Mouse (Mus musculus) cortical plate, adult 2 months (tissue): ENCODE measurements at regions not wholly inside any gene's neighbourhood (a gene's known extent, or its start where the extent isn't known, plus 50 kb on each side); places are given as distances from the start of the nearest gene placed in this dataset.

Source experiments
- H3K27ac ChIP-seq: fragments of 200-500 bp; 2 replicates; pipeline ENCODE4 v1.5.1; 2012; ENCODE audit warnings: low read length, control low read depth, inconsistent platforms; ENCODE audit not compliant: insufficient read depth
- H3K4me1 ChIP-seq: fragments of 200-500 bp; 2 replicates; pipeline ENCODE4 v1.6.1; 2011; ENCODE audit warnings: low read length; ENCODE audit not compliant: control insufficient read depth, insufficient read depth
- H3K4me3 ChIP-seq: fragments of 200-500 bp; 2 replicates; pipeline ENCODE4 v1.5.1; 2011; ENCODE audit warnings: mild to moderate bottlenecking, low read length, control low read depth; ENCODE audit not compliant: insufficient read depth
- CTCF ChIP-seq: fragments of 200-500 bp; IDR thresholded peaks from 2 replicates; pipeline ENCODE4 v1.5.1; 2011; ENCODE audit warnings: mild to moderate bottlenecking, control low read depth, low read length; ENCODE audit not compliant: insufficient read depth; ENCODE audit errors: extremely low read depth
- POLR2A ChIP-seq: fragments of 200-500 bp; IDR thresholded peaks from 2 replicates; pipeline ENCODE4 v1.6.1; 2011; ENCODE audit warnings: mild to moderate bottlenecking, low read length, control low read depth; ENCODE audit not compliant: insufficient read depth; ENCODE audit errors: extremely low read depth

DNA sequence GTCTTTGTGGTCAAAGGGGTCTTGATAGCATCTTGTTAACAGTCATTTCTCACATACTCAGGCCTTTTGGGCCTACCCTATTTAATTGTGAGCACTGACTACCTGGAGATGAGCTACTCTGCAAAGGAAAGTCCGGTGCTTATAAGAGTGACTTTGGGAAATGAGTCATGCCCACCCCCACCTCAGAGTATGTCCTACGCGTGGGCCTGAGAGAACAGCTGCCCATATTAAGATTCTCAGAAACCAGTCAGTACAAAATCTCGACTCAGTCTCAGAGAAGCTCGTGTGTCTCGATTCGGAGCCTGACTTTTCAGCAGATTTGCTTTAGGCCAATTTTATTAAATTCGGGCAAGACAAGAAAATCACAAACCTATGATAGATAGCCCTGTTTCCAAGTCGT lies 301.1 kb downstream of the Xpnpep1 start:
- Histone ChIP-seq H3K27ac (no peak overlapping the region), H3K4me3 (no peak overlapping the region), H3K4me1 (no peaks in the 10 kb centered on the region)
- TF ChIP-seq CTCF (no peak), POLR2A (no peak)

DNA sequence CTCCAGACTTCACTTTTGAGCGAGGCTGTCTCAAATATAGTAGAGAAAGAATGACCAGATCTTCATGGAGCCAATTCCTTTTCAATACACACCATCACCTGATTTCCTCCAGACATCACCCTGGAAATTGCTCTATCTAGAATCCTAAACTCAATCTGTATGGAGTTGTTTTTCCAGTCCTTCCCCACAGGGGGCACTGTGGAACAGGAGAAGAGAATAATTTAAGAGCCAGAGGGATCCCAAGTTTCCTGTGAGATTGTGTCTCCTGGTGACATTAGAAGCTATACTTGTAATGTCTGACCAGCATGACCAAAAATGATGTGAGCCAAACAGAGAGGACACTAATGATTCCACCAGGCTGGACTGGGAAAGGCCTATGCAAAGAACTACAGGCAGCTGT lies 318.2 kb downstream of the Xpnpep1 start:
- TF ChIP-seq POLR2A, result no peak
- TF ChIP-seq CTCF, result no peak; the same call in 1 of the 2 replicates
- no peak overlapping the region for H3K4me3 ChIP-seq

DNA sequence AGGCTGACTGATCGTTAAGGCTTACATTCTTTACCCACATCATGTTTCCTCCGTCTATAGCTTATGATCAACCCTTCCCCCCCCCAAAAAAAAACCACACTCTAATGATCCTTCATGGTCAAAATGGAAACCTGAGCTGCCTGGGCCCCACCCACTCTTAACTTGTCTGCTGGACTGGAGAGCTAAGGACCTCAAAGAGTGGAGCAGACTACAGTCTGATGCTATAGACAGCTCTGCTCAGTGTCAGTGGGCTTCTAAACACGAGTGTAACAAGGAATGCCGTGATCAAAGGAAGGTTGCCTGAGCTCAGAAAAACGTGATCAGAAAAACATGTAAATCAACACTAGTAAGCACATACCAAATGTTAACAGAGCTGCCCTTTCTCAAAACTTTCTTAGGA lies 324.7 kb downstream of the Xpnpep1 start:
- H3K27ac ChIP-seq, result no peak overlapping the region
- no peak for TF ChIP-seq POLR2A
- no peak for TF ChIP-seq CTCF
- H3K4me3 ChIP-seq, result no peak overlapping the region
- H3K4me1 ChIP-seq, result no peaks in the 10 kb centered on the region

More for the DNA sequence above, 318.2 kb downstream of the Xpnpep1 start:
- no peaks in the 10 kb centered on the region for H3K4me1 ChIP-seq
- H3K27ac ChIP-seq, result no peak overlapping the region

DNA sequence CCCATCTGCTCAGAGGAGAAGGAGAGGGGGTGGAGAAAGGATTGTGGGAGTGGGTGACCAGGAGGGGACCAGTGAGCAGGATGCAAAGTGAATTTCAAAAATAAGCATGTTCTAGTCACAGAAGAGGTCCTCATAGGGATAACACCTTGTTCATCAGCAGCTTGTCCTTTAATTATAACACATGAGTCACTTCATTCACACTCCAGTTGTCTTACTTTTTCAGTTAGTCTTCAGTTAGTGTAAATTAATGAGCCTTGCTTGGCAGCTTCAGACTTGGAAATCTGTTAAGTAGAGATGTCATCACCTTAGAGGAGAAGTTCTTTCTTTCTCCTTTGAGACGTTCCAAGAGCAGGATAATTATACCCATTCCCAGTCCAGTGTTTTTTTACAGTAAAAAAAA lies 332.3 kb downstream of the Xpnpep1 start:
- no peak for TF ChIP-seq CTCF
- TF ChIP-seq POLR2A, result no peak
- H3K27ac ChIP-seq, result no peak overlapping the region
- H3K4me3 ChIP-seq, result no peak overlapping the region
- H3K4me1 ChIP-seq, result no peaks in the 10 kb centered on the region

DNA sequence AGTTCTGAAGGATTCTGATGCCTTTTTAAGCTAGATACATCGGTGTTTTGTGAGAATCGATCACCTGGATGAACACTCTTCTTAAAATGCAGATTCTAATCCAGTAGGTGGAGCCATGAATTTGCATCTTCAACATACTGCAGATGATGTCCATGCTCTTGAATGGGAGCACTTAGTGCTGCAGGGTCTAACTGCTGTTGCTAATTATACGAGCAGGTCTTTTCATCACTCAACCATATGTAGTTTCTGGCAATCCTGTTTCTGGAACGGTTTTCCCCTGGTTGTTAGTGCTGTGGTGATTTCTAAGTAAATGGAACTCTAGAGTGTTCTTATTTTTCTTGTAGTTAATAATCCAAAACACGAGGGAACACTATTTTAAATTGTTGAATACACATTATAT lies 379.0 kb downstream of the Xpnpep1 start:
- TF ChIP-seq CTCF (no peak), POLR2A (no peak)
- H3K4me3 ChIP-seq, result no peak overlapping the region

DNA sequence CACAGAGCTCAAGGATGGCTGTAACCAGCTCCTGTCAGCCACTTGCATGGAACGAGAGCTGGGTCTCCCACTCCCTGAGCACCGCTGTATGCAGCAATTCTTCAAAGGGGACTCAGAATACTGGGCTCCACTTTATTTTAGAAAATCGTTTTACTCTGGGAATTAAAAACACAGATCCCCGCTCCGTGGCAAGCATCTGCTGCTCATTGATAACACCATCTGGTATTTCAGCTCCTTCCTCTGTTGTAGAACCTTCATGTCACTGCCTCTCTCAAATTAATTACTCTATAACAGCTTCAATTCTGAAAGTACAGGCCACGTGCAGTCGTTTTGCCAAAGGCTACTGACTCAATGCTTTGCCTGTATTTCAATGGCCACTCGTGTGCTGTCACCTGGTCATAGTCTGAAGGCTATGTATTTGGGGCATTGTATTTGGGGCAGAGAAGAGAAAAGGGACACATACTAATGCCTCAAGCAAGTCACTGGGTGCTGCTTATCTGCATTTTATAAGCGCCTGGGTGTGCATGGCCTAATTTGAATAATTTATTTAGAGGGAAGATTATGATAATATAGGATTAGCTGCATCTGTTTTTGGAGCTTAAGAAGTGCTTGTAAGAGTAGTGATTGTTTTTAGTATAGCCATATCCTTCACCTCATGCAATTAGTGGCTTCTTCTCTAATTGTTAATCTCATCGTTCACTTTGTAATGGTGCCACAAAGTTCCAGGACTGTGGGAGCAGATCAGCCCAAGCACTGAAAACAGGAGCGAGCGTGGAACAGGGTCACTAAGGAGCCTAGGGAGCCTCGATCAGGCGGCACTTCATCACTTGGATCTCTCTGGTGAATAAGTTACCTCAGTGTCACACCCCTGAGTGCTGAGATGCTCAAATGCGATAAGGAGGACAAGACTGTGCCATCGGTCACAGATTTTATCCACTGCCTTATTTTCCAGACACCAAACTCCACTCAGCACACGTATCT lies 383.3 kb downstream of the Ins1 start:
- no peak for TF ChIP-seq CTCF
- no peak for TF ChIP-seq POLR2A
- no peak overlapping the region for H3K27ac ChIP-seq
- no peaks in the 10 kb centered on the region for H3K4me1 ChIP-seq
- H3K4me3 ChIP-seq, result no peak overlapping the region

More for the DNA sequence above, 379.0 kb downstream of the Xpnpep1 start:
- Histone ChIP-seq H3K27ac (no peak overlapping the region), H3K4me1 (no peaks in the 10 kb centered on the region)

DNA sequence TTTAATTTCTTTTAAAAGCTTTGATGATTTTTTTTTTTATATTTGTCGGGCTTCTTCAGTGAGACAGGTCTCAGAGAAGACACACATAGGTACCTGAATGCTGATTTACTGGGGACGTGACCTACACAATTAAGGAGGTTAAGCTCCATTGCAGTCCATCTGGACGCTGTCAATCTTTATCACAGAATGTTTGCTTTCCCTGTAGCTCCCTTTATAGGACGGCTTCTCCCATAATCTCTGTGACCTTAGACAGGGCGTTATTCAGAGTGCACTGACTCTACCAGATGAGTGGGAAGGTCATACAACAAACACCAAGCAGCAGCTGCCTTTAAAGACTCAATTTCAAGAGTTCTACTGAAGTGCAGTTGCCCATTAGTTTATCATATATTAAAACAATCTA lies 376.1 kb downstream of the Ins1 start:
- no peak overlapping the region for H3K27ac ChIP-seq
- TF ChIP-seq CTCF (no peak), POLR2A (no peak)
- no peaks in the 10 kb centered on the region for H3K4me1 ChIP-seq
- H3K4me3 ChIP-seq, result no peak overlapping the region

DNA sequence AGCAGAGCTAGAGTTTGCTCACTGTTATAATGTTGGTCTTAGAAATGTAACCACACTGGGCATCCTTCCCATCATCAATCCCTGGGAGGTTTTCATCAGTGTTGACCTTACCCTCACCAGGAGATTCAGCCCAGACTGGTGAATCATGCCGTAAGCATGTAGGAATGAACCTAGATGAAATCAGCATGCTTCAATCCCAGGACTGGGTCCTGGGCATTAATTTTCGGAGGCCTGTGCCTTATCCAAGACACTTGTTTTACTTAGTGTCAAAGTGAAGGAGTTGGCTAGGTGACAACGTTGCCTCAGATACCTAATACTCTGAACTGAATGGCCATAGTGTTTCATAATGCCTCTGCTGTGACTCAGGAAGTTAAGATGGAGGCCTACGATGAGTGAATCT lies 368.4 kb downstream of the Ins1 start:
- no peaks in the 10 kb centered on the region for H3K4me1 ChIP-seq
- no peak overlapping the region for H3K27ac ChIP-seq
- H3K4me3 ChIP-seq, result no peak overlapping the region
- TF ChIP-seq CTCF (no peak), POLR2A (no peak)

DNA sequence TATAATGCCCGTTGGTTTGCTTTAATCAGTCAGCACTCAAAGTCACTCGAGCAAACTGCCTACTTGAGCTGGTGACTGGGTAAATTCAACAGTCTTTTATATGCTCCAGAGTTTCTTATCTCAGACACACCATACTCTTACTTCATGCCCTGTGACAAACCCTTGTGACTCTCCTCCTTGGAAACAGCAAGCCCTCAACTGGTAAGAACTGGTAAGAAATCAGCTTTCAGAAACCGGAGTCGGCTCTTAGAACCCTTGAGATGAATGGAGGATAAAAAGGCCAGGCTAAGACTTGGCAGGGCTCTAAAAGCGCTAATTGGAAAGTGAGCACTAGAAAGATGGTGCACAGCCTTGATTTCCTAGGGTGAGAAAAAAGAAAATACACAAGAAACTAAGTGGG lies 360.2 kb downstream of the Ins1 start:
- no peak overlapping the region for H3K4me3 ChIP-seq
- 0 out of 2 replicates have a peak overlapping the region, but pooled peaks have one; percentile 40 for H3K27ac ChIP-seq
- TF ChIP-seq CTCF (no peak), POLR2A (no peak)
- no peaks in the 10 kb centered on the region for H3K4me1 ChIP-seq

DNA sequence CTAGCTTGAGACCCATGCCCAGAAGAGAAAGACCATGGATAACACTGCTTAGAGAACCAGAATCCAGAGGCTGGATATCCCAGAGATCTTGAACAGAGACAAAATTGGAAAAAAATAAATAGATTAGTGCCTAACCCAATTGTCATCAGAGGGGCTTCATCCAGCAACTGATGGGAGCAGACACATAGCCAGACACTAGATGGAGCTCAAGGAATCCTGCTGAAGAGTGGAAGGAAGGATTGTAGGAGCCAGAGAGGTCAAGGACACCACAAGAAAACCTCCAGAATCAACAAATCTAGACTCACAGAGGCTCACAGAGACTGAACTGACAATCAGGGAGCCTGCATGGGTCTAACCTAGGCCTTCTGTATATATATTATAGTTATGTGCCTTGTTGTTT lies 359.4 kb downstream of the Ins1 start:
- TF ChIP-seq POLR2A, result no peak
- peak; percentile 37; the same call in 1 of the 2 replicates for TF ChIP-seq CTCF
- no peaks in the 10 kb centered on the region for H3K4me1 ChIP-seq
- no peak overlapping the region for H3K27ac ChIP-seq
- H3K4me3 ChIP-seq, result no peak overlapping the region
